8 mouse cellular contexts compared by ENCODE assay signal in genomic region chr14:34152342-34152741, GRCm38 (mm10). TPM values are rescaled to one million over a fixed set of nuclear protein-coding genes. Genes with fewer than 3 reads are reported as not detected.
DNase-seq lines count a peak whose midpoint lies in the region; ATAC-seq and TF ChIP-seq lines count a peak whose summit lies in the region.

TSS of gene Npy4r (minus strand) at chr14:34152489.

- peak; percentile 88 for ATAC-seq in embryonic facial prominence, embryonic 14.5 days (ENCODE audit: low read depth)
- peak; percentile 33 for ATAC-seq in megakaryocyte, adult 5-6 weeks (ENCODE audit: poor library complexity, severe bottlenecking)

- H3K4me1 ChIP-seq in cerebellum, adult 2 months (ENCODE audit: control insufficient read depth, insufficient read depth, low read length) = no peaks in the 10 kb centered on the region
- H3K4me1 ChIP-seq in embryonic facial prominence, embryonic 14.5 days (ENCODE audit: control insufficient read depth, insufficient read depth, low read length) = peaks cover 6% of the 10 kb centered on the region

- no peaks in the 10 kb centered on the region for H3K36me3 ChIP-seq in embryonic facial prominence, embryonic 14.5 days (ENCODE audit: control insufficient read depth, insufficient read depth, low read length)

- H3K4me2 ChIP-seq in embryonic facial prominence, embryonic 14.5 days (ENCODE audit: low read depth, low read length) = peak within 1 kb of the TSS; percentile 47

- no peak within 1 kb of the TSS for H3K4me3 ChIP-seq in cerebellum, adult 2 months (replicated peaks; ENCODE audit: insufficient read depth, low read depth, low read length)
- peak within 1 kb of the TSS; percentile 10 for H3K4me3 ChIP-seq in embryonic facial prominence, embryonic 14.5 days (ENCODE audit: low read depth, low read length)

- no peak within 1 kb of the TSS for H3K27ac ChIP-seq in cerebellum, adult 2 months (ENCODE audit: insufficient read depth, low read length)
- no peak within 1 kb of the TSS for H3K27ac ChIP-seq in embryonic facial prominence, embryonic 14.5 days (replicated peaks; ENCODE audit: low read depth, low read length)

- TF ChIP-seq CTCF in cerebellum, adult 2 months (IDR thresholded peaks at IDR 0.05; ENCODE audit: borderline replicate concordance, insufficient read depth, low read depth, low read length) = no peak

- DNase-seq in cerebellum, postnatal 10 days = peak; percentile 17 to 39
- DNase-seq in cerebellum, adult 2 months = no peak
- peak; percentile 70 for DNase-seq in embryonic facial prominence, embryonic 14.5 days (ENCODE audit: low spot score)
- peak; percentile 59 for DNase-seq in heart, postnatal 14 days
- DNase-seq in large intestine, adult 2 months (ENCODE audit: low read depth, low spot score) = peak; percentile 19
- peak; percentile 73 for DNase-seq in testis, postnatal 10 days (ENCODE audit: low spot score)
- no peak for DNase-seq in cerebellum, postnatal 4 days (ENCODE audit: low spot score in 2 of 2)

- no peaks in the 10 kb centered on the region for H3K27me3 ChIP-seq in cerebellum, adult 2 months (ENCODE audit: control insufficient read depth, insufficient read depth, low read length)
- H3K27me3 ChIP-seq in embryonic facial prominence, embryonic 14.5 days (replicated peaks; ENCODE audit: control insufficient read depth, insufficient read depth, low read length) = no peaks in the 10 kb centered on the region

- 29% methylated on average over 16 of the region's 16 CpGs for WGBS in cerebellum, adult 2 months
- WGBS in embryonic facial prominence, embryonic 14.5 days = 10% methylated on average over 16 of the region's 16 CpGs
- 7% methylated on average over 16 of the region's 16 CpGs for WGBS in large intestine, adult 2 months

- intact Hi-C loops in heart, postnatal 14 days (cut with DNase I) = no loop called here

- H3K9me3 ChIP-seq in embryonic facial prominence, embryonic 14.5 days (ENCODE audit: control insufficient read depth, low read length) = no peaks in the 10 kb centered on the region

- TF ChIP-seq POLR2A in cerebellum, adult 2 months (IDR thresholded peaks at IDR 0.05; ENCODE audit: borderline replicate concordance, insufficient read depth, low read length) = no peak

- H3K9ac ChIP-seq in embryonic facial prominence, embryonic 14.5 days (ENCODE audit: low read depth, low read length) = peak within 1 kb of the TSS; percentile 30

RNA-seq across cellular contexts. Expression of gene Npy4r, which starts in this region (rescaled TPM):
- polyA plus RNA-seq in cerebellum, adult 2 months (2012; rRNA removed) = 0.05 and 0.18 TPM in 2 replicates
- polyA plus RNA-seq in embryonic facial prominence, embryonic 14.5 days (2014; fragmentation: Nextera tagmentation; extraction: Ambion mirVana) = 0.26 TPM in 1 of 2 replicates, not detected in the other
- total RNA-seq in heart, postnatal 14 days (2021) = under 1 TPM; 0.07 to 0.24 TPM
- polyA plus RNA-seq in large intestine, adult 2 months (2012; rRNA removed) = 0.47 and 1.1 TPM in 2 replicates
- total RNA-seq in megakaryocyte, adult 5-6 weeks (2015) = not detected in 2 replicates
- not detected in 2 replicates for total RNA-seq in megakaryocyte, adult 5-6 weeks (2017)

Comparison
In these comparisons a context has a peak if more than half of its experiments do, and no peak if none do; other contexts are left out.
1. DNase-seq: peak in cerebellum, postnatal 10 days (2 of 2), large intestine, adult 2 months (single experiment) and testis, postnatal 10 days (single experiment); none in cerebellum, adult 2 months (0 of 2) and cerebellum, postnatal 4 days (0 of 2).
2. Peak in DNase-seq, ATAC-seq, H3K4me3 ChIP-seq, H3K9ac ChIP-seq and H3K4me2 ChIP-seq in embryonic facial prominence, embryonic 14.5 days; RNA of the gene not detected or under 1 TPM.
3. Peak in DNase-seq in heart, postnatal 14 days; RNA of the gene not detected or under 1 TPM.
4. Peak in ATAC-seq in megakaryocyte, adult 5-6 weeks; RNA of the gene not detected or under 1 TPM.